Mouse (Mus musculus): Measurements from ENCODE around the gene Arpc5l.
A peak's percentile ranks its signal among the peaks of the same experiment; 100 is the strongest.

Arpc5l gene

DNA sequence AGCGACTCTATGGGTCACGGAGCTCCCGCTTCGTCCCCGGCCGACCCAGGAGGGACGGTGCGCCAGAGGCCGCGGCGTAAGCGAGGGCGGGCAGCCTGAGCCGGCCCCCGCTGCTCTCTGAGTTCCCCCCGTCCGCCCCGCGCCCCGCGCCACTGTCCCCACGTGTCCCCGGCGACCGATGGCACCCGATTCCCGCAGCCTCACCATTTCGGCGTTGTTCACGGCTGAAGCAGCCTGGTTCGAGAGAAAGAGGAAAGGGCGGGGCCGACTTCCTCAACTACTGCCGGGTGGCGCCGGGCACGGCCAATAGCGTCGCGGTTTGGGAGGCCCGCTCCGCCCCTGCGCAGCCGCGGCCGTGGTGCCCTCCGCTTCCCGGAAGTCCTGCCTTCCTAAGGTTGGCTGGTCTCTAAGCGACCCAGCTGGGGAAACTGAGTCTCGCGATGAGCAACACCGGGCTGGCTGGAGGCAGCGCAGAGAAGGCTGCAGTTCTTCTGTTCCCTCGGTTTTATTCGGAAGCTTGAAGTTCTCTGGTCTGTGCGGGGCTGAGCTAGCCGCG is at the start of gene Arpc5l:
Gene Arpc5l, plus strand, starts transcription at position 469 of the 556 bp plus-strand sequence.
- DNase-seq (ENCODE audit: low spot score): peak; percentile 82

DNA sequence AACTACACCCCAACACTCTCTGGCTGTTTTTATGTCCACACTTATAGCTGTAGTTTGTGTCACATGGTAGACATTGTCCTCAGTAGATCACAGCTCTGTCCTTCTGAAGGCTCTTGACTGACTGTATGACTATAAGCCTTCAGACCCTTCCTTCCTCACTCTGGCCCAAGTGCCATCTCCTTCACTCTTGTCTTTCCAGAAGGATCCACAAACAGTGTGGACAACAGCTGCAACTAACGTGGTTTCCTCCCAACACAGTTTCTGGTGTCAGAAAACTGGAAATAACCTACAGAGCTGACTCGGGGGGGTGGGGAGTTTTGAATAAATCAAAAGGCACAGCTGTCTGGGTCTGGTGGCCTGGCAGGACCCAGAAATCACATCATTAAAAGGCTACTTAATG is 49.1 kb upstream of the Arpc5l start:
- no peak for DNase-seq (ENCODE audit: low spot score)

DNA sequence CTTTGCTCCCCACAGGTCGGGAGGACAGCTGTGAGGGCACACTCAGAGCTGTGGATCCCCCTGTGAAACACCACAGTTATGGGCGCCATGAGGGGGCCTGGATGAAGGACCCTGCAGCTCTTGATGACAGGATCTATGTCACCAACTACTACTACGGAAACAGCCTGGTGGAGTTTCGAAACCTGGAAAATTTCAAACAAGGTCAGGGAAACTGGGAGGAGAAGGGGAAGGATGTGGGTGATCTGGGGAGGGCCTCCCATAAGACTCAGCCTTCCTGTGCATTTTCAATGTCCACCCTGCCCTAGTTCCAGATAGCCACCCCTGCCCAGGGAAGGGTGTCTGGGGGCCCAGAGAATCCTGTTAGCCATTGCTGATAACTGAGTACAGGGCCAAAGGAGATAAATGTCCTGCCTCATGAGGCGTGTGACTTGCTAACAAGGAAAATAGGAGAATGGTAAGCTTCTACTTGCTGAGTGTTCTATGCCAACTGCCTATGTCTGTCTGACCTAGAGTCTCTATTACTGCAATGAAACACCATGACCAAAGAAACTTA is 47.4 kb upstream of the Arpc5l start:
- no peak for DNase-seq (ENCODE audit: low spot score)

DNA sequence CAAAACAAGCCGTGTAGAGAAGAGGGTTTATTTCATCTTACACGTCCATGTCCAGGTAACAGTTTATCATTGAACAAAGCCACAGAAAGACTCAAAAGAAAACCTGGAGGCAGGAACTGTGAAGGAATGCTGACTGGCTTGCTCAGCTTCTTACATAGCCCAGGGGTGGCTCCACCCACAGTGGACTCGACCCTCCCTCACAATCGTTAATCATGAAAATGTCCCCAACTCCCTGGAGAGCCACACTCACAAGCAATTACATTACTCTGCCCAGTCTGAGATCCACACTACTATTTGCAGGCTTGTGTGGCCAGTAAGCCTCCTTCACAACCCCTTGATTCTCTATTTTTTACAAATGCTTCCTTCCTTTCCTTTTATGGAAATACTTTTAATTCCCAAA is 41.0 kb upstream of the Arpc5l start:
- DNase-seq (ENCODE audit: low spot score): no peak

DNA sequence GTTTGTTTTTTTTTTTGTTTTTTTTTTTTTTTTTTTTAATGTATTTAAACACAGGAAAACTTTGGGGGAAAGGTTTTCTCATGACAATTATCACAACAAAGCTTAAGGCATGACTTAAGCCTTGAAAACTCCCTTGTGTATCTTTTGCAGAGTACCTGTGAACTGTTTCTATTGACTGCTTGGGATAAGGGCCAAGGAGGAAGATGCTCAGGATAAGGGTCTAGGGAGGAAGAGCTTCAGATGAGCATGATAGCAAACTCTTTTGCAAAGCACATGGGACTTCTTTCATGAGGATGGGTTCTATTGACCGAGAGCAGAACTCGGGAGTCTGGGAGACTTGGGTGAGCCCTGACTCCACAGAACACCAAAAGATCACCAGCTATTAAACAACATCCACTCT is 35.5 kb upstream of the Arpc5l start:
- DNase-seq (ENCODE audit: low spot score): no peak

DNA sequence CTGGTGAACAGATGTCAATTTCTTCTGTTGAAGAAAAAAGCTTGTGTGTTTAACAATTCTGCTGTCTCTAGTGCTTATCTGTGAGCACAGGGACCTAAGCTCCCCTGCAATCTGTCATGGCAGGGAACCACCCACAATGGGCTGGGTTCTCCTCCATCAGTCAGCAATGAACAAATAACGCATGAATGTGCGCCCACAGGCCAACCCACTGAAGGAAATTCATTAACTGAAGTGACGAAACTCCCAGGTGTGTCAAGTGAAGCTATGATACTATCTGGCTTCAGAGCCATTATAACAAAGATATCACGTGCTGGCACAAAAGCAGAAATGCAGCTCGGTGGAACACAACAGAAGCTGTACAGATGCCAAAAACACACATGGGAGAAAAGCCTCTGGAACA is 35.1 kb upstream of the Arpc5l start:
- no peak for DNase-seq (ENCODE audit: low spot score)

DNA sequence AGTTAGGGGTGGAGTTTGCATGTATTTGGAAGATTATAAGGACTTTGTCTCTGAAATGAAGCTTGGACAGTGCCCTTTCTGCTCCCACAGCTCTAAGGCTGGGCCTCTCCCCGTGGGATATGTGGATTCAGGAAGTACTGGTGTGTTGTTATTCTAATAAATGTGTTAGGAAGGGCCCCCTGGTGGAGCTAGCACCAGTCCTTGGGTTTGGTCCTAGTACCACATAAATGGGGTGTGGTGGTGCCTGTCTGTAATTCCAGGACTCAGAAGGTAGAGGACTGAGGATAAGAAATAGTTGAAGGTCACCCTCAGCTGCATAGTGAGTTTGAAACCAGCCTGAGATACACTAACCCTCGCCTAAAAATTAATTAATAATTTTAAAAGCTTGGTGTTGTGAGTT is 31.9 kb upstream of the Arpc5l start:
- no peak for DNase-seq (ENCODE audit: low spot score)

DNA sequence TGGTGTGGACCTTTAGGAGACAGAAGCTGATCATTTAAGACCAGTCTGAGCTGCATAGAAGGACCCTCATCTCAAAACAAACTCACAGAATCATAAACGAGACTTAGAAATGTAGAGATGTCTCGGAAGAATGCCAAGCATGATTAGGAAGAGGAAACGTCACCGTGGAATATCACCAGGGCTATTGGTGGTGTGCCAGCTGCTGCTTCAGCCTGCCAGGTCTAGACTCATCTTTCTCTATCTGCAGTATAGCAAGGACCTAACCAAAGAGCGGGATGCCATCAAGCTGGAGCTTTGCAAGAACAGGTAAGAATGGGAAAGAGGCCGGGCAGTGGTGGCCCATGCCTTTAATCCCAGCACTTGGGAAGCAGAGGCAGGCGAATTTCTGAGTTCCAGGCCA is 31.4 kb upstream of the Arpc5l start:
- DNase-seq (ENCODE audit: low spot score): no peak

DNA sequence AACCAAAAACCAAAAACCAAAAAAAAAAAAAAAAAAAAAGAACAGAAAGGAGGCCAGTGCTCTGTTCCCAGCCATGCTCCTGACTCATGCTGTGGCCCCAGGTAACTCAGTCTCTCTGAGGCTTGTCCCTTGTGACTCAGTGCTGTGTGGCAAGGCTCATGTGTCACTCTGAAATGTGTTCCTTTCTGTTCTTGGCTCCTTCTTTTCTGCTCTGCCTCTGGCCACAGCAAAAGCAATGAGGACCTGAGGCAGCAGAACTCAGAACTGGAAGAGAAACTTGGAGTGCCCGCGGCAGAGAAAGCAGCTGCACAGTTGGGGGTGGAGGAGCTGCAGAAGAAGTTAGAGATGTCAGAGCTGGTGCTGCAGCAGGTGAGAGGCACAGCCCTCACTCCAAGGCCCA is 31.0 kb upstream of the Arpc5l start:
- DNase-seq (ENCODE audit: low spot score): no peak

DNA sequence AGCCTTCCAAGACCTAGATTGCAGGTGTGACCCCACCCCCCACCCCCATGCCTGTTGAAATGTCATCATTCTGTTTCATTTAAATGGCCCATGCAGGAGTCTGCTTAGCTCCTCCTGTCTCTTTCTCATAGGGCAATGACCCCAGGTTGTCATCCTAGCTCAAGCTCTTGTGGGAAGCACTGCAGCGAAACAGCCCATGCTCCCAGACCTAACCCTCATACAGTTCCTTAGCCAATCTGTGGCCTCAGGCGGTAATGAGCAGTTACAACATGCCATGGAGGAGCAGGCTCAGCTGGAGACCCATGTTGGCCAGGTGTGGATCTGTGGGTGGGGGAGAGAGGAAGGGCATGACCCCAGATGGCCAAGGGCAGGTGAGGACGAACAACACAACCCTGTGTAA is 30.0 kb upstream of the Arpc5l start:
- DNase-seq (ENCODE audit: low spot score): no peak

DNA sequence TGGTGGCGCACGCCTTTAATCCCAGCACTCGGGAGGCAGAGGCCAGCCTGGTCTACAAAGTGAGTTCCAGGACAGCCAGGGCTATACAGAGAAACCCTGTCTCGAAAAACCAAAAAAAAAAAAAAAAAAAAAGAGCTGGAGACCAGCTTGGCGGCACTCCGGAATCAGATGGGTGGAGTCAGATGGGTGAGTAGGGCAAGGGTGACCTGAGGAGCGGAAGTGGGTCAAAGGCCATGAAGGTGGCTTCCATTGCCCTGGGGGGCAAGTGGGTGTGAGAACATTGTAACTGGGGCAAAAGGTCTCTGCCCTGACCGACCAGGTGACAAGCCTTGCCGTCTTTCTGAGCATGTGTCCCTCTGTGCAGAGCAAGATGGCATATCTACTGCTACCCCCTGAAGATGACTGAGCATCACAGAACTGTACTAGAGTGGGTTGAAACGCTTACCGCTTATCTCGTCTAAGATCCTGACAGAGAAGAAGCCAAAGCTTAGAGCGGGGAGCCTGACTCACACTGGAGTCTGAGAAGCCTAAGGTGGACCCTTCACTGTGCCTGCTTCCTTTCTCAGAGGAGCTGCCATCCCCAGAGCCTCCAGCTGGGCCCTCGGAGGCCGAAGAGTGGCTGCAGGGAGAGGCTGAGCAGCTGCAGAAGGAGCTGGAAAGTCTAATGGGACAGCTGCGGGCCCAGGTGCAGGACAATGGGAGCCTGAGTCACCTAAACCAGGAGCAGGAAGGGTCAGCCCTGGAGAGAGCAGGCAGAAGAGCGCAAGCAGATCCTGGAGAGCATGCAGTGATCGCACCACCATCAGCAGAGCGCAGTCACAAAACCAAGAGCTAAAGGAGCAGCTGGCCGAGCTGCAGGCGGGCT is 29.0 kb upstream of the Arpc5l start:
- no peak for DNase-seq (ENCODE audit: low spot score)

DNA sequence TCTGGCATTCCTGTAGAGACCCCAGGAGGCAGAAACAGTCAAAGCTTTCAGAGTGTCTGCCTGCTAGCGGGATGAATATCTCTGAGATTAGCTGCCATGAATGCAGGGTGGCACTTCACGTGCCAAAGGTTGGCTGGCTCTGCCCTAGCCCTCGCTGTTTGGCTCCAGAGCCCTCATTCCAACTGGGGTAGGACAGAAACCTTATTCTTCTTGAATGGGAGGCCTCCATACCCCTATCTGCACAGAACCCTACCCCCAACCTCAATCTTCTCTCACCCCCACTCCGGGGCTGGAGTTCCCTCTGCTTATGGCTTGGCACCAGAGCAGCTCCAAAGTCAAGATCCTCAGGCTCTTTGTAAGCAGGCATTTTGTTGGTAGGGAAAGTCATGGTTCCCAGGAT is 27.3 kb upstream of the Arpc5l start:
- DNase-seq (ENCODE audit: low spot score): no peak

DNA sequence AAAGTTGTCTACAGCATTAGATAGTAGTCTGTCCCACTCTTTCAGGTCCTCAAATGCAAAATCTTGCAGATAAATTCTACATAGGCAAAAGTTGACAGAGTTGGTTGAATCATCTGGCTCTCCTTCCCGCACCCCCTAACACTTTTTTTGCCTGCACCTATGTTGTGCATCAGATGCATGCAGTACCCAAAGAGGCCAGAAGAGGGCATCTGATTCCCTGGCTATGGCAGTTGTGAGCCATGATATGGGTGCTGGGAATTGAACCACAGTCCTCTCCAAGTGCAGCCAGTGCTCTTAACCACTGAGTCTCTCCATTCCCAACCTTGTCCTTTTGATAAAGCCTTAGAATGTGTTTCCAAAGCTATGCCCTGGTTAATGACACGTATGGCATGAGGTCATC is 21.7 kb upstream of the Arpc5l start:
- no peak for DNase-seq (ENCODE audit: low spot score)

DNA sequence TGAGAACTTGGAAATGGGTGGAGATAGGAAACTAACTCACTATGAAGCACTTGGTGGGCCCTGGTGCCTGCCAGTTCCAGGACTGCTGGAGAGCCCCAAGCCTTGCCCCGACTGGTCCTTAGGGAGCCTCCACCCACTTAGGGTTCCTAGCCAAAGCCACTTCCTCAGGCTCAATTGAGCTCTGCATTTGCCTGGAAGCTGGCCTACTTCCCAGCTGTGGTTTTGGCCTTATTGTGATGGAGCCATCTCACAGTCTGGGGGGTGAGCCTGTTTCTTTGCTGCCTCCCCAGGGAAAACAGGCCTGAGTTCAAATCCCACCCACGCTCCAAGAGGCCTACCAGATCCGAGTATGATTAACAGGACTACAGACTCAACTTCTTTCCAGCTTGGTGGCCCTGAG is 18.6 kb upstream of the Arpc5l start:
- DNase-seq (ENCODE audit: low spot score): no peak

DNA sequence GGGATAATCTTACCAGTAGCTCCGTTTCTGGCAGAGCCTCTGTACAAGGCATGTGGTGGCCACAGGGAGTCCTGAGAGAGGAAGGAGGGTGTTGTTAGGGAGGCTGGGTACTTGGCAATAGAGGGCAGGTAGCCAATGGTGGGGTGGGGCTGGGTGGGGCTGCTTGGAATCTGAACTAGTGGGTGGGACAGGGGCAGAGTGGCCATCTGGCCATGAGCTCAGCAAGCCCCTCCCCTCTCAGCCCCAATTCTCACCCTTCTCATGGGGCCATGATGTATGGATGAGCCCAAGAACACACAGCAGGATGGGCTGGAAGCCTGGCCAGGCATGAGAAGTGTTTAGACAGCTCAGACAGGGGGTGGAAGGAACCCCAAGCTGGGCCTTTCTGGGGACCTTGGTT is 17.8 kb upstream of the Arpc5l start:
- DNase-seq (ENCODE audit: low spot score): no peak

DNA sequence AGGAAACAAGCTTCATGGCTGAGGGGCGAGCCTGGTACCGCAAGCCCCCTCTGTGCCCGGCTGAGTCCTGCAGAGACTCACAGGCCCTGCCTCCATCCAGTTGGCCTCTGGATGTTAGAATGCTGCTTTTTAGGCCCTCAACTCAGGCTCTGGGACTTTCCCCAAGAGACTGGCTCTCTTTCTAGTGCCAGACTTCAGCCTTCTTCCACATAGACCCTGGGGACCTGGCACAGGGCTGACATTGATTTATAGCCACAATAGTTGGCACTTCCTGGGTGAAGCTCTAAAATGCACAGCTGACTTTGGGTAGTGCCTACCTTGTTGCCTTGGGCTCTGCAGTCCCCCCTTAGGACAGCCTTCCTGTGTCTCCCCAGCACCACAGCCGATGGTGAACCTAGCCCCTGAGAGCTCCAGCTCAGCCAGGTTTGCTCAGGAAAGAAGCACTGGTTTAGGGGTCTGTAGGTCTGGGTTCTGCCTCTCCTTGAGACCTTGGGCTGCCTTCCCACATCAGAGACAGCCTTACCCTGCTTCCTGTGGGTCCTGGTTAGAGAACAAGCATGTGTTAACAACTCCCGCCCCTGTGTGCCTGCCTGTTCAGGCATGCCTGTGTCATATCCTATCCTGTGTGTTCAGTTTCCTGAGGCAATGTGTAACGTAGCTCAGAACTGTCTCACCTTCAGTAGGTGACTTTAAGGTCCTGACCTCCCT is 17.2 kb upstream of the Arpc5l start:
- no peak for DNase-seq (ENCODE audit: low spot score)

DNA sequence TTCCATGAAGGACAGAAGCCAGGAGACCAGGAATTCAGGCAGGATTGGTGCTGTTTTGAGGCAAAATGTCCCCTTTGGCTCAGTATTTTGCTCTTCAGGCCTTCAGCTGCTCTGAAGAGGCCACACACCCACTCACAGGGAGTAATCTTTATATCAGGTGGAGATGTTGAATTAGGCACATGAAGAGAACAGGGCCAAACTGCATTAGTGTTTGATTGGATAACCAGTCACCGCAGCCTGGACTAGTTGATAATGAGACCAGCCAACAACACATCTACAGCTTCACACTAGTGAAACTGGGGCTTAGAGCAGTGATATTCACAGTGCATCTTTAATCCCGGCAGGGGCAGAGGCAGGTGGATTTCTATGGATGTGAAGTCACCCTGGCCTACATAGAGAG is 16.2 kb upstream of the Arpc5l start:
- DNase-seq (ENCODE audit: low spot score): no peak

DNA sequence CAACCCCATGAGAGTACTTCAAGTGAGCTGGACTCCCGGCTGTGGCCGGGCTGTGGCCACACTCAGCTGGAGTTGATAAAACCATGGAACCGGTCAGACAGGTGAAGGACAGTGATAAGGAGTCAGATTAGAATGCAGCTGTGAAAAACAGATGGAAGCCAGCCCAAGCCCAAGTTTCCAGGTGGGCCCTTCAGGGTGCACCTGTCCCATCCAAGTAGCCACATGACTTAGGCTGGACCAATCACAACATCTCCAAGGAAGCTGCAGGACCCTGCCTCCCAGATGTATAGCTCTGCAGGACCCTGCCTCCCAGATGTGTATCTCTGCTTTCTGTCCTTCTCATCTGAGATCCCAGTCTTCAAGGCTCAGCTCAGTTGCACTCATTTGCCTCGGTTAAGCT is 13.1 kb upstream of the Arpc5l start:
- DNase-seq (ENCODE audit: low spot score): no peak

DNA sequence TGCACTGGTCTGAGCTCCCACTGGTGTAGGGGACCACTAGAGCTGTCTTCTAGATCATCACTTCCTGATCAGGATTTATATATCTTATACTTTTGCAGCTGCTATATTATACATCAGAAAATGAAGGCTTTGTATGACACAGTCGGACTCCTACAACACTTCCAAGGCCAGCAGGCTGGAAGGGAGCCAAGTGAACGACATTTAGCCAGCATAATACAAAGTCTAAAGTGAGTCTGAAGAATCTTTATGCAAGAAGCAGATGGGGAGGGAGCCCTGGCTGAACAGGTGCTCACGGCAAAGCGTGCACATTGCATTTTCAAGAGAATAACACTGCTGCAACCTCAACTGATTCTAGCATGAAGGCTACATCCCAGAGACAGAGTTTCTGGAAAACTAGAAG is 12.7 kb upstream of the Arpc5l start:
- no peak for DNase-seq (ENCODE audit: low spot score)

DNA sequence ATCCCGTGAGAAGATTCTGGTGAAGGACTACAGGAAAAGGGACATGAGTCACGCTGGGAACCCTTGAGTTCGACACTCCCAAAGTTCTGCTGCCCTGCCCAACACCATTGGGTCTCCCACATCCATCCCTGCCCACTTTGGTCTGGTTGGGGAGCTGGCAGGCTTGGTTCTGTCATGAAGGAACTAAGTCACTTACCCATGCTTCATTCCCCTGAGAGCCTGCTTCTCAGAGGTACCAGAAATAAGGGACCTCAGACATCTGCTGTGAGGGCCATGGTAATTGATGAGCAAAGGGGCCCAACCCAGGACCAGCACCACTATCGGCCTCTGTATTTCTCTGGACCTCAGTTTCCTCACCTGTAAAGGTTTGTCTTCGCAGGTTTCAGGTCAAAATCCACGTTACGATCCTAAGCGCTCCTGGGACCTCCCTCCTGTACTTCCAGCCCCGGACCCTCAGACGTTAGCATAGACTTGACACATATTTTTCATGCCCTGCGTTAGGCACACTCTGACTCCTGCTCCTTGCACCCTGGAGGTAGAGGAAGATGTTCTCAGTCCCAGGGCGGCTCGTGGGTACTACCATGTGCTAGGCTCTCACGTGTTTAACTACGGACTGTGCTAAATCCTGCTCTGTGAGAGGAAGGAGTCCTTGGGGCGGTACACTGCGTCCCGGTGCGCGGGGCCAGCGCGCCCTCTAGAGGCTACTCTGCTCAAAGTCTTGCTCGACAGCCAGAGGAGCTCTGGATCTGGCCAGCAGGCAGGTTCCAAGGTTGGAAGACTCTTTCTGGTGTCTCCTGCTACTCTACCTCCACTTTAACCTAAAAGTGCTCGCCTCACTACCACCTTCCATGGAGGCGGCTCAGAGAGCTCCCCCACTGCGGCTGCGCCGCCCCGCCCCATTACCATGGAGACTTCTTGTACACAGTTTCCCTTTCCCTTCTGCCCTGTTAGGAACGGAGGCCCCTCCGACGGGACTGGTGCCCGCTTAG is 7.5 kb upstream of the Arpc5l start, which contains the start of gene Wdr38:
Gene Wdr38, plus strand, starts transcription at position 91 of the 989 bp plus-strand sequence.
- DNase-seq (ENCODE audit: low spot score): peak; percentile 83

DNA sequence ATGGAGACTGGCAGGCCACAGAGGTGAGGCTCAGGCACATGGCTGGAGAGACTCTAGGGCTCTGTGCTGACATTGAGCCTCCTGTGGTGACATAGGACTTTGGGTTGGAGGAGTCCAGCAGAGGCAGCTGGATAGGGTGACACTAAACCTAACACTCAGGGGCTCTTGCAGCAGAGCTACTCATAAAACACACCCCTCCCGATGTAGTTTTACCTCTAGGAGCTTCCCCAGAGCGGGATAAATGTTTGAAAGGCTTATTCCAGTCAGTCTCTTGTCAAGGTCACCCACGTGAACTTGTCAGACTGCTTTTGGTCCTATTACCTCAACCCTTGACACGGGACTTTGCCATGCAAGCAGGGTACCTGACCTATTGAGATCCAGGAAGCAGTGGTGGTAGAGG is 5.8 kb upstream of the Arpc5l start:
- no peak for DNase-seq (ENCODE audit: low spot score)
